Mouse (Mus musculus) kidney, postnatal 10 days (tissue): ENCODE measurements around the gene Qrich2.
A peak's percentile ranks its signal among the peaks of the same experiment; 100 is the strongest.

Experiments used
- DNase-seq: peaks from one replicate; pipeline ENCODE4 v3.0.0; 2021; ENCODE audit warnings: mixed read lengths

The Qrich2 gene

DNA sequence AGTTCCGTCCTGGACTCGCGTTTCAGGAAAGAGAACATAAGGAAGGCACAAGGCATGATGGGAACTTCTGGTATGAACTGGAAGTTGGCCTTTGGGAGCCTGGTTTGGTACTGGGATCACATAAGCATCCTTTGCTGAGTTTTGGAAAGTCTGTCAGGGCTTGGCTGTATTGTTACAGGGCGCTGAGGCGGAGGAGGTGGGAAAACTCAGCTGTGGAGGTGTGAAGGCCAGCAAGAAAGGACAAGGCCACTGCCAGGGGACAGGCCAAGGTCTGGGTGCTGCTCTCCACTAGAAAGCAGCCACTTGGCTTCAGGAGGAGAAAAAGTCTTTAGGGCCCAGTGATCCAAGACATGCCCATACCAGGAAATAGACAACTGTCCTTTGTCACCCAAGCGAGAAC, 22.7 kb downstream of the Qrich2 start:
- no peak for DNase-seq

DNA sequence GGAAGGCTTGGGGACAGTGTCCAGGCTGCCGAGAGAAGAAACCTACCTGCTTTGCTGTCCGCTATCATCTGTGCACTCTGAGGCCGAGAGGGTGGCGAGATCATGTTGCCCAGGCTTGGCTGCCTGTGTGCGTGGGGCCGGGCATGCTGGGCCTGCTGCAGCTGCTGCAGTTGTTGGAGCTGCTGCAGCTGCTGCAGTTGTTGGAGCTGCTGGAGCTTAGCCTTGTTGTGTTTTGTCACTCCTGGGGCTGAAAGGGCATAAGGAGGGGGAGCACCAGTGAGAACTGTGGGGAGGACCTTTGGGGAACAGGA, 23.2 kb downstream of the Qrich2 start:
- DNase-seq: no peak

DNA sequence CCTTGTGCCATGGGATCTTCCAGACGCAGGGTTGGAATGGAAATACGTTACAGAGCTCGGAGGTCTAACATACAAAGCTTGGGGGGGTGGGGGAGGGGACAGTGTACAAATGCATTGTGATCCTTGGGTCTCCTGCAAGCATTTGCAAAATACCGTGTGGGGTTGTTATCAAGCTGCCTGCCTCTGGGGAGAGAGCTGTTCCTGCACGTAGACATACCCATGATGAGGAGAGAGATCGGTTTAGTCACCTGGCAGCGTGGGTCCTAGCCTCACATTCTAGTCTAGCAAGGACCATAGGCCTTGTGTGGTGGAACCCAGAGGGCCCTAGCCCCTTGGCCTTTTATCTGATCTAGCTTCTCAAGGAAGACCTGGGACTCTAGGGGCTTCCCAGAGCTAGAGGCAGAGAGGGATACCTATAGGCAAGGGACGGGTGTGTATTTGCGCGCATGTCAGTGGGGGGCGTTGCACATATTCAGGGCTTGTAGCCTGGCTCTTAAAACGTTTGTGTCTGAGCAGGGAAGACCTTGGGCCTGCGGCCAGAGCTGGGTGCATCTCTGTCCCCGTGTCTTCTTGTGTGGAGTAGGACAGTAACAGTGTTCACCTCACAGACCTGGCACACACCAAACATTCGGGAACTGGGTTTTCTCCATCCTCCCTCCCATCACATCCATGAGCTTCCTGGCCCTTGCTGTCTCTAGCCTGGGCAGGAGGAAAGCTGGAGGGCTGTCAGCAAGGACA, 23.7 kb downstream of the Qrich2 start:
- no peak for DNase-seq

DNA sequence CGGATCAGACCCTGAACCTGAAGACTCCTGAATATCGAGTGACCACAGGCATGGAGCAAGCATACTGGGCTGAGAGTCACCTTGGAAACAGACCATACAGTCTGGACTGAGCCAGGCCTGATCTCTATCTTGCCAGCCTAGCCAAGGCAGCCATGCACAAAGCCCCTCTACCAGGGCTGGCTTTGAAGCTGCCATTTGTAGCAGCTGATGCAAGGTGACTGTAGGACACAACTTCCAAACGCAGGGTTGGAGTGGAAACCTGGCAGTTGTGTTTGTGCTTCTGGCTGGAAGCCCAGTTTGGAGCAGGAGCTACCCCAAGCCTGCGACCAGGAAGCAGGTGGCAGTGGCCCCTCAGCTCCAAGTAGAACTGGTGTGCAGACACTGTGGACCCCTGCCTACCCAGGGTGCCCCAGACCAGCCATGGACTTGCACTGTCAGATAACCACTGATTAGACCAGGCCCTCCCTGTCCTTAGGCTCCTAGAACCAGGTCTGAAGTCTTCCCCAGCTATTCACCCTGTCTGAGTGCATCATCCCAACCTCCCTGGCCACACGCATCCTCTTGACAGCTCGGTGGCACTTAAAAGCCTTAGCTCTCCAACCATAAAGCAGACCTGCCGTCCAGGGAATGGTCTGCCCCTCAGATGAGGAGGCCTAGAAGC, 25.5 kb downstream of the Qrich2 start:
- DNase-seq: peak; percentile 59

DNA sequence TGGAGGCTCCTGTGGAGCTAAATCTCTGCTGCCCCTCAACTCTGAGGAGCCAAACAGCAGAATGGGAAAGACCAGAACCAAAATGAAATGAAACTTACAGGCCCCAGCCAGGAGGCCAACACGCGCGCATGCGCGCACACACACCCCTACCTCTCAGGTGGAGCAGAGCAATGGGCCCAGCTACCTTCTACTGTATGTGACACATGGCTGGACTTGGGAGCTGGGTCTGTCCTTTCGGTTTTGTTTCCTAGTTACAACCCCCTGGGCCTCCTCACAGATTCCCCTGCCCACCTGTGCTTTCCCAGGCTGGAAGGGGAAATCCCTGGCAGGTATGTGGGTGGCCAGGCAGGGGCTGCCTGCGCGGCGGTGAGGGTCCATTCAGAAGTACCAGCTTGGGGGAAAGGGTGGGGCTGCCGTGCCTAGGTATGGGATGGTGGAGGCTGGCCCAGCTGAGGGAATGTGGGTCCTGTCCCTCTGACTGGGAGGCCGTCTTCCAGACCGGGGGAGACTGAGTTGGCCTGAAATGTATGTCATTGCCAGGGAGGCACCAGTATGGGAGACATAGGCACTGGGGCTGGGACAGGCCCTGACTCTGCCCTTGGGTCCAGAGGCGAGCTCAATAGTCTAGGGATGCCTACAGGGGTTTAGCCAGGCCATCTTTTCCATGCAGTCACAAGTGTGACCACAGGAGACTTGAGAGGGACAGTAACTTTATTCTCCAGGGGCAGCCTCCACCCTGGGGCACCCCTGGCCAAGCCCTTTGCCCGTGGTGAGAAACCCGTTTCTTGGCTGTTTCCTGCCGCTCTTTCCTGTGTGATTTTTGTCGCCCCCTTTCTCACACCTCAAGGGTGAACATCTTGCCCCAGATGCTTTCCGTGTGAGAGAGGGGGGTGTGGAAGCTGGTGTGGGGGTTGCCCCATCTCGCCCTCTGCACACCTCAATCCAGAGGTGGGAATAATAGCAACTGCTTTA, 26.5 kb downstream of the Qrich2 start:
- no peak for DNase-seq

DNA sequence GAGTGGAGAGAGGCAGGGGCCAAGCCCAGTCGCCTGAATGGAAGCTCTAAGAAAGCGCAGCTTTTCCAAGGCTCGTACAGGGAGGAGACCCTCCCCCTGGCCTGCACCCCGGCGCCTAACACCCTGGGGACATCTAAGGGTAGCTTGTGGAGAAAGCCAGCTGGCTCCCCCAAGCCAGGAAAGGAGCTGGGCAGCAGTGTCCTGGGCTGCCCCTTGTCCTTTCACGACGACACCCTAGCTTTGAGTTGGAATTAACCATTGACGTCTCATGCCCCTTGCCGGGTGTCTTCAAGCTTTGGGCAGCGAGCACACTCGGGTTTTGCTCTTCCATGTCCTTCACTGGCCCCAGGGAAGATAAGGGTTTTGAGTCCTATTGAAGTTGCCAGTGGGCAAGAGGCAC, 28.5 kb downstream of the Qrich2 start:
- DNase-seq: no peak

DNA sequence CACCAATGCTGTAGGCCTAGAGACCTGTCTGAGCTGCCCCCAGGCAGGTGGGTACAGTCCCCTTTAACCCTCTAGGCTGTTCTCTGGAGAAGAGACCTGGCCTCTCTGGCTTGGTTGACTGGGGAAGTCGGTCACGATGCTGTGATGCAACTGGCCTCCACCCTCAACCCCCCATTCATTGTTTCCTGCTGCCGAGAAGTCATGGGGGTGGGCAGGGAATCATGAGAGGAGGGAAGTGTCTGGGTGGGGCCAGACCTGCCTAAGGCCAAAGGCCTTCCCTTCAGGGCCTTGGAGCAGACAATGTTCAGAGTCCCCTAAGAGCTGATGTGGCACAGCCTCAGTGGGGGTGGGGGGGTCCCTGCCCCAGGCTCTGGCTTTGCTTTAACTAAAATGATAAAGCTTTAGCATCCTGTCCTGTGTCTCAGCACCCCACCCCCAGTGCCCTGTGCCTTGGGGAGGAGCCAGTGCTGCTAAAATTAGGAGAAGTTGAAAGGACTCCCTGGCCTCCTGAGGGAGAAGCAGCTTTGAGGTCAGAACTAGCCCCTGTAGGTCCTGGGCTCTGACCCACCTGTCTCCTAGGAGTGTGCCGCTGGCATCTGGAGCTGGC, 29.2 kb downstream of the Qrich2 start:
- DNase-seq: peak; percentile 62

DNA sequence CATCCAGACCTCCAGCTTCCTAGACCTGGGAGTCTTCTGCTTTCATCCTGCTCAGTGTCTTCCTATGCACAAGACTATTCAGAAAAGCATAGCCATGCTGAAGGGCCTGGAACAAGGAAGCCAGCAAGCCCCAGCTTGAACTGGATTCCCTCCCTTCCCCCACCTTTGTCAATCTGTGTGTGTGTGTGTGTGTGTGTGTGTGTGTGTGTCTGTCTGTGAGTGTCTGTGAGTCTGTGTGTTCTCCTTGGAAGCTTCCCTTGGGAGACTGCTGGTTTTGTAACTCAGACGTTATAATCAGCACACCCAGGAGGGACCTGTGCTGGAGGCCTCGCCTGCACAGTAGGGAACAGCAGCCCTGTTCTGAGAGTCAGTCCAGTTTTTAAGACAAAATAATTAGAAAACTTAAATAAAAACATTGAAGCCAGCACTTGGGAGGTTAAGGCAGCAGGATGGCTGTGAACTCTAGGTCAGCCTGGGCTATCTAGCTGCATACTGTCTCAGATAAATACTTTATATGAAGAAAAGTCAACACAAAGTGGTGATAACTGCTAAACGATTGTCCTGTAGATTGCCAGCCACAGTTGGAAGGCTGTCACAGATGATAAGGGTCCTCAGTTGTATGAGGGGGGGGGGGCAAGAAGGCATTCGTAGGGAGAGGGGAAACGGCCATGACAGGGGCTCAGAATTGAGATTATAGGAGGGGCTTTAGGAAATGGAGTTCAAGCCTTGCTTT, 29.9 kb downstream of the Qrich2 start:
- DNase-seq: no peak

DNA sequence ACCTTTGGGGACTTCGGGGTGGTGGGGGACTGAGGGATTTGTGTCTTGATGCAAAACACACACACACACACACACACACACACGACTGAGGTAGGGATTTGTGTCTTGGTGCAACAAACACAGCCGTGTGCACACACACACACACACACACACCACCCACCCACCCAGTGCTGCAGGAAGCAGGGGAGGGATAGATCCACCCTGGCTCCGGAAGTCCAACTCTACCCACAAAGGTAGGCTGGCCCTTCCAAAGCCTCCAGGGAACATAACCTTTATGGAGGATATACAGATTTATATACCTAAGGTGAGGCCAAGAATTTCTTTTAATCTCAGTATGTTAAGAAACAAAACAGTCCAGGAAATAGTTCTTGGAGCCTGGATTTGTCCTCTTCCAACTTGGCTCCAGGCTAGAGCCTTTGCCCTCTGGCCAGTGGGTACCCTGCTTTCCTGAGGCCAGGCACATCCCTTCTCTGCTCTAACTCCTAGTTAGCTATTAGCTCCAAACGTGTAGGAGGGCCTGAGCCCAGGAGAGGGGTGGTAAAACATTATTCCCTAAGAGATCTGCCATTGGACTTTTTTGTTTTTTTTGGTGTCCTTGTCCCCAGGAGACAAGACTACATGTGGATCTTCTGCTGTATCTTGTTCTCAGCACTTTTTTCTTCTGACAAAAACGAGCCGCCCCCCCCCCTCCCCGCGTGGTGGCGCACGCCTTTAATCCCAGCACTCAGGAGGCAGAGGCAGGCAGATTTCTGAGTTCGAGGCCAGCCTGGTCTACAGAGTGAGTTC, 30.9 kb downstream of the Qrich2 start:
- peak; percentile 61 for DNase-seq

DNA sequence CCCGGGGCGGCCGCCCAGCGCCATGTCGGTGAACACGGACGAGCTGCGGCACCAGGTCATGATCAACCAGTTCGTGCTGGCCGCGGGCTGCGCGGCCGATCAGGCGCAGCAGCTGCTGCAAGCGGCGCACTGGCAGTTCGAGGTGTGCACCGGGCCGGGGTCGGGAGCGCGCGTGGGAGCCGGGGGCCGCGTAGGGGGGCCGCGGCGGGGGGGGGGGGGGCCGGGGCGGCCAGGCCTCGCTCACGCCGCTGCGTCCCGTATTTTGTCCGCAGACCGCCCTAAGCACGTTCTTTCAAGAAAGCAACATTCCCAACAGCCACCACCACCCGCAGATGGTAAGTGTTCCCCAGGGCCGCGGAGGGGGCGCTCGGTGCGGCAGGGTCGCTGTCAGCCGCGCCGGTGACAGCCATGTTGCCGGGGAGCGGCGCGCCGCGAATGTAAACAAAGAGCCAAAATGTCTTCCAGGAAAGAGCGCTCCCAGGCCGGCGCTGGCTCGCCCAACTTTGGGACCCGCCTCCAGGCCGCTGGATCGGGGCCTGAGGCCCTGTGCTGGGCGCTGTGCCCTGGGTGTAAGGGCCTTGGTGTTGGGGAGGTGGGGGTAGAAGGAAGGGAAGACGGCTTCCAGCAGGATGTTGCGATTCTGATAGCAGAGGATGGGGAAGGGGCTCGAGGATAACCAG, 31.6 kb downstream of the Qrich2 start:
- DNase-seq: peak; percentile 81

DNA sequence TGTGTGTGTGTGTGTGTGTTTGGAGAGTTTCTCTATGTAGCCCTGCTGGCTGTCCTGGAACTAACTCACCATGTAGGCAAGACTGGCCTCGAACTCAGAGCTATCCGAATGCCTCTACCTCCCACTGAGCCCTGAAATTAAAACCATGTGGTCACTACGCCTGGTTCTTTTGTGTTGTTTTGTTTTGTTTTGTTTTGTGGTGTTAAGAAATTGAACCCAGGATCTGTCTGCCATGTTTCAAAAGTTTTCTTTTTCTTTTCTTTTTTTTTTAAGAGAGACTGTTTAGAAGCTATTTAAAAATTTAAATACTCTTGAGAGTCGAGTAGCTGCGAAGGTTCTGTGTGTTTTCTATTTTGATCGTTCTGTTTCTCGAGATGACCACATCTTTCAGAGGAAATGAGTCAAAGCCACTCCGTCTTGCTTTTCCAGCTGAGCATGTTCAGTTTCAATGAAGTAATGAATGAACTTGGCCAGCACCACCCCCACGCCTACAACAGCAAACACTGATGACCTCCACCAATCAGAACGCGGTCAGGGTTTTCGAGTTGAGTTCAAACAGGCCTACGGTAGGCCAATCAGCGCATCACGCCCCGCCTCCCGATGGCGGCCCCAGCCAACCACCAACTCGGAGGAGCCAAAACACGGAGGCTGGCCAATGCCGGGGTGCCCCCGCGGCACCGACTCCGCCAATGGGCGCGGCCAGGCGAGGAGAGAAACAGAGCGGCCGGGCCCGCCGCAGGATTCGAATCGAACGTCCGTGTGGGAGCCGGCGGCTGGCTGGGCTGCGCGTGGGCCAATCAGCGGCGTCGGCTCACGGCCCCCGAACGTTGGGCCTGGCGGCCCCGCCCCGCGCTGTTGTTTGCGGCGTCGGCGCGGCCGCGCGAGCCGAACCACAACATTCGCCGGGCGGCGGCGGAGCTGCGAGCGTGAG, 32.4 kb downstream of the Qrich2 start, which contains the start of gene Ubald2:
TSS of gene Ubald2 (plus strand) at position 739 of the 931 bp plus-strand sequence.
- peak; percentile 99 for DNase-seq

DNA sequence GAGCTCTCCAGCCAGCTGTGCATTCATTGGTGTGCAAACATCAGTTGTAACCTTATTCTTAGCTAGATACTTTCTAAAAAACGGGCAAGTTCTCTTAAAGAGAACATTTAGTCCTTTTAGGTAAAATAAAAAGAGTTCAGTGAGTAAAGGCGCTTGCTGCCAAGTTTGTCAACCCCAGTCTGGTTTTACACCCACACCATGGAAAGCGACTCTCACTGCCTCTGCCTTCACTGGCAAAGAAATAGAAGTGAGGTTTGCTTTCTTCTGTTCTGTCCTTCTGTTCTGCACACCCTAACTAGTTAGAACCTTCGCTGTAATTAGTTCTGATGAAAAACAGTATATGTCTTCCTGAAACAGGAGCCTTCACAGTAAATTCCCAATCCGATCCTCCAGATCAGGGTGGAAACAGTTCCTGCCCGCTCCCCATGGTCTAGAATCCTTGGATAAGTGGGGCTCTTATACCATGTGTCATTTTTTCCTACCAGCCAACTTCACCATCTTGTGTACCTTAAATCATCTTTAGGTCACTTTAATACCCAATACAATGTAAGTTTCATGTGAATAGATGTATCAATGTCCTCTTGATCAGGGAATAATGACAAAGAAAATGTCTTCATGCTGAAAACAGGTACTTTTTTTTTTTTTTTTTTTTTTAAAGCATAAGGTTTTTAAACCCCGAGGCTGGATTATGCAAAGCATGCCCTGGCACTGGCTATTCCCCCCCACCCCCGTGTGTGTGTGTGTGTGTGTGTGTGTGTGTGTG, 33.3 kb downstream of the Qrich2 start:
- no peak for DNase-seq

DNA sequence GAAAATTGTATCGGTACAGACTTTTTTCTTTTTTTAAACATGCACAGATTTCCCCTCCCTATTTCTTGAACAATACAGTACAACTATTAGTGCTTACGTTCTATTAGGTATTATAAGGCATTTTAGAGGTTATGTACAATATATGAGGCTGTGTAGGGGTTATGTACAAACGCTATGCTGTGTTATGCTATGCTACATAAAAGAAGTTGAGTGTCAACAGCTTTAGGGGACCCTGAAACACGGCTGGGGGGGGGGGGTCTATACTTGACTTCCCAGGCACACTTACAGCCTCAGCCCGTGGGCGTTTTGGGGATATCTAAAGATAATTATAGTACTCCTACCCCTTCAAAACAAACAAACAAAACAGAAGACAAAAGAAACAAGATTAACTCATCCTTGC, 33.9 kb downstream of the Qrich2 start:
- no peak for DNase-seq

DNA sequence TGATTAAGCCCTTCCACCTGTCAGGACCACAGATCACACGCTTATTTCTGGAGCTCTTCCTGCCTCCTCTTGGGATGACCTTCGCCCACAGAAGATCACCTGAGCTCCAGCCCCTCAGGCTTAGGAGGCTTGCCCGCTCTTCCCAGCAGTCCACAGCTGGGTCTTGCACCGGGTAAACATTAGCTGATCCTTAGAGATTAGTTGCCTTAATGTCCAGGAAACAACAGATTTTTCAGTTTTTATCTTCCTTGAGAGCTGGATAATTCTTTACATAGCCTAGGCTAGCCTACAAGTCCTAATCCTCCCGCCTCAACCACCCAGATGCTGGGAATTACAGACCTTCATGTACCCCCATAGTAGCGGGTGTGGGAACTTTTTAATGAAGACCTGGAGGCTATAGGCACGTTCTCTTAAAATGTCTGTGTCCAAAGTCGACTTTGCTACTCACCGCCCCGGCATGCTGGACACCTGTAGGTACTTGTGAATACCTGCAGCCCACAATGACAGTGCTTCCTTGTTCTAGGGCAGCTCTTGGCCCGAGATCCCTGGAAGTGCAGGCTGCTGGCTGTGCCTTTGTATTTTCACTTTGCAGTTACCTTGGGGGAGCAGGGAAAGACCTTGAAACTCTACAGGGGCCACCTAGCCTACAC, 34.5 kb downstream of the Qrich2 start:
- DNase-seq: peak; percentile 52

DNA sequence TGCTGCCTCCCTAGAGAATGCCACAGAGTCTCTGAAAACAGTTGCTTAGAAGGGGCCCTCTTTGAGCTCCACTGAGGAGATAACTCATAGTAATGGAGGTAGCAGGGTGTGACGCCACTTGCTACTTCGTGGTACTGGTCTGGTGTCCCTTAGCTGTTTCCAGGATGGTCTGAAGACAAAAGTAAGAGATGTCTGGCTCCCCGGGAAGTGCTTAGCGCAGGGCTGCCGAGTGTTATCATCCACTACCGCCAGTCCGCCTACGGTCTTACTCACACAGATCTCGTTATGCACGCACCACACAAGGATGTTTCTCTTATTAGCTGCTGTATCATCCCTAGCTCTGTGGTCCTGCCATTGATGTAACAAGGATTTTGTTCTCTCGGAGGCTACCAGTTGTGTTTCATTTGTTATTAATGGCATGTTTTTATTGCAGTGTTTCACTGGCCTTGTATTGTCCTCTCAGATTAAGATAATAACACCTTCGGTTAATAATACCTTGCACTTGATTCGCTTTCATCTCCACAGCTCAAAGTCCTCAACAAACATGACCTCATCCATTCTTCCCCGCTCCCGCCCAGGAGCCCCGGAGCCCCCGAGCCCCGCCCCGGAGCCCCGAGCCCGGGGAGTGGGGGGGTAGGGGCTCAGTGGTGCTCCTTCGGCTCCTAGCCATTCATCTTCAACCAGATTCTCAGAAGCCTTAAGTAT, 35.2 kb downstream of the Qrich2 start:
- DNase-seq: peak; percentile 25

DNA sequence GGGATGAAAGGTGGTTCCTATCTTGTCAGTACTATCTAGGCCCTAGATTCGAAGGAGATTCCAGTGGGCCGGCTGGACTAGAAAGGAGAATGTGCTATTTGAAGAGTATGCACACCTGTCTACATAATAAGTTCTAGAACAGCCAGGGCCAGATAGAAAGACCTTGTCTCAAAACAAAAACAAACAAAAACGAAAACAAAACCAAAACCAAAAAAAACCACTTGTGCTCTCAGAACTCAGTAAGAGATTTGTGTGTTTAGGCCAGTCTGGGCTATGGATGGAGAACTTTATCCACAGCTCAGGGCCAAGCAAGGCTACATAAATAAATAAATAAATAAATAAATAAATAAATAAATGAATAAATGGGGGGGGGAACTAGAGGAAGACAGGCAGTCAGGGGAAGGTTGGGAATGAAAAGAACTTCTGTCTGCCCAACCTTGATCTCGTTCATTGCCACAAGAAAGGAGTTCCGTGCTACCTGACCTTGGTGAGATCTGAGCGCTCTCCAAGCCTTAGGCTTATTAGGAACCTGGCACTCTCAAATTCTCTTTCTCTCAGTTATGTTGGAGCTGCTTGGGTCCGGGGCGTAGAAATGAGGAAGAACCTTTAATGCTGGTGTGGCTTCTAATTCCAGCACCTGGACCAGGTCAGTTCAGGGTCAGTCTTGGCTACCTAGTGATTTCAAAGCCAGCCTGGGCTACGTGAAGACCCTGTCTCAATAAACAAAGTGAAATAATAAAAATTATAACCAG, 36.0 kb downstream of the Qrich2 start:
- no peak for DNase-seq
